Mouse (Mus musculus): ENCODE results near the gene Fgf9.

GRCm38 (mm10) chr14:58068641-58069040, 1.7 kb upstream of the Fgf9 start:
- TF ChIP-seq POLR2A (IDR thresholded peaks at IDR 0.05; ENCODE audit: insufficient read depth, low read length) (no peak), CTCF (IDR thresholded peaks at IDR 0.05; ENCODE audit: low read depth, low read length) (no peak)
